Mouse (Mus musculus): ENCODE results near the gene Lrrfip2. TPM values are rescaled to one million over a fixed set of nuclear protein-coding genes. Genes with fewer than 3 reads are reported as not detected.

The Lrrfip2 gene
- total RNA-seq (2023) = 15.6 TPM

DNA sequence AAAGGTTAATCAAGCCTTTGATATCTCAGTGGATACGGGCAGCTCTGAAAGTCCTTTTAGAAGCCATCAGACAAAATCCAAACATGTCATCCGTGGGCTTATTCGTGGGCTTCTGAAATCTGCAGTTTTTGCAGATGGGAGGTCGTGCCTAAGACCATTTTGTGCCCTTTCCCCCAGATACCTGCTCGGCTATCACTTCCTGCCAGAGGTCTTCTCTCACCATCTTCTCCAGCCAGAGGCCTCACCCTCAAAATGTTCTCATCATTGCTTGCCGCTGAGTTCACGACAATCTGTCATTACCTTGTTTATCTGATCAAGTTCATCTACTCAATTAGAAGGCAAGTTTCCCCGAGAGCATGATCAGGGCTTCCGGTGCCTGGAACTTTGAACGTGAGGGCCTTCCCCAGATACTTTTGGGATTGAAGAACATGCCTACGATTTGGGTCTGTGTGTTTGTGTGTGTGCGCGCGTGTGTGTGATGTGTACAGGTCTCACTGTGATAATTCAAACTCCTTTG, at the start of gene Lrrfip2:
Lrrfip2 (plus strand) TSS at position 467 of the 517 bp plus-strand sequence.

DNA sequence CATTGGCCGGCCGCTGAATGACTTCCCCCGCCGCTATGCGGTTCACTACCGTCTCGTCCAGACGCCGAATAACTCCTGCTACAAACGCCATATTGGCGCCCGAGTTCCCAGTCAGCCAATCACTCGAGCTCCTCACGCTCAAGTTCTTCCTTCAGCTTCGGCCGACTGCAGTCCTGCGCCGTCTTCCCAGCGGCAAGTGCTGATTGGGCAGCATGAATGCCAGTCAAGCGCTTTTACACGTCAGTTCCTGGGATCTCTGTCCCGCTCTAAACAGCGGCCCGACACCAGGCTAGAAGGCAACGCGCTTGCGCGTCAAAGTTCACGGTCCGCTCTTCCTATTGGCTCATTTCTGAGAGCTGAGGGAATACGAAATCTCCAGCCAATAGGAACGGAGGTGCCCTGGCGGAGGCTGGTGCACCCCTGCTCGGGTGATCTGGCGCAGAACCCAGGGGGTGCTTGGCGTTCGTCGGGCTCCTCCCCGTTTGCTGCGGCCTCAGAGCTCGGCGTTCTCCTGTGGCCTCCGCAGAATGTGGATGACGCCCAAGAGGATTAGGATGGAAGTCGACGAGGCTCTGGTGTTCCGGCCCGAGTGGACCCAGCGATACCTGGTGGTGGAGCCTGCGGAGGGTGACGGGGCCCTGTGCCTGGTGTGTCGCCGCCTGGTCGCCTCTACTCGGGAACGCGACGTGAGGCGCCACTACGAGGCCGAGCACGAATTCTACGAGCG, 154.2 kb downstream of the Lrrfip2 start, which contains the start of the genes Mlh1 and Epm2aip1:
Mlh1 (minus strand) TSS at position 358 of the 727 bp plus-strand sequence.
Epm2aip1 (plus strand) TSS at position 496 of the 727 bp plus-strand sequence.

Other genes starting within 250 kb of the Lrrfip2 start
- 486 TPM for gene Als2cl, start 237.7 kb upstream of the Lrrfip2 start, total RNA-seq (2023)
- gene Tmie, start 237.5 kb upstream of the Lrrfip2 start, total RNA-seq (2023) = 42.9 TPM
- gene Fam240a, start 200.7 kb upstream of the Lrrfip2 start, total RNA-seq (2023) = 4.0 TPM
- gene Tdgf1, start 171.4 kb upstream of the Lrrfip2 start, total RNA-seq (2023) = 1.9 TPM
- not detected for gene Lrrc2, start 166.0 kb upstream of the Lrrfip2 start, total RNA-seq (2023)
- gene Rtp3, start 127.0 kb upstream of the Lrrfip2 start, total RNA-seq (2023) = not detected
- 5.2 TPM for gene Ltf, start 98.3 kb upstream of the Lrrfip2 start, total RNA-seq (2023)
- 7.6 TPM for gene Ccrl2, start 60.1 kb upstream of the Lrrfip2 start, total RNA-seq (2023)
- 54.6 TPM for gene Mlh1, start 154.2 kb downstream of the Lrrfip2 start, total RNA-seq (2023)
- 29.4 TPM for gene Epm2aip1, start 154.3 kb downstream of the Lrrfip2 start, total RNA-seq (2023)
- gene Trank1, start 194.1 kb downstream of the Lrrfip2 start, total RNA-seq (2023) = not detected

Measured in CD8-positive naive resting alpha-beta T cell, adult 57 days (primary cell).